Mouse (Mus musculus): Measurements from ENCODE around the gene Nedd8. TPM values are rescaled to one million over a fixed set of nuclear protein-coding genes. Genes with fewer than 3 reads are reported as not detected.
A peak's percentile ranks its signal among the peaks of the same experiment; 100 is the strongest.

Nedd8 gene
- 345 and 391 TPM in 2 replicates for total RNA-seq (2017)

GRCm38 (mm10) chr14:55671833-55672740 is at the start of gene Nedd8, which contains the start of gene Gmpr2:
Gene Nedd8, minus strand, starts transcription at chr14:55672124.
Gene Gmpr2, plus strand, starts transcription at chr14:55671941.
- peak; percentile 99 for ATAC-seq (replicated peaks; ENCODE audit: low read depth, poor library complexity, severe bottlenecking)

GRCm38 (mm10) chr14:55721076-55721475 is 49.2 kb upstream of the Nedd8 start:
- ATAC-seq (replicated peaks; ENCODE audit: low read depth, poor library complexity, severe bottlenecking) = no peak

GRCm38 (mm10) chr14:55720666-55721065 is 48.7 kb upstream of the Nedd8 start:
- ATAC-seq (replicated peaks; ENCODE audit: low read depth, poor library complexity, severe bottlenecking) = no peak

- ATAC-seq (replicated peaks; ENCODE audit: low read depth, poor library complexity, severe bottlenecking) = no peak
Observed at GRCm38 (mm10) chr14:55719737-55720136, 47.8 kb upstream of the Nedd8 start.

GRCm38 (mm10) chr14:55716884-55717283 is 45.0 kb upstream of the Nedd8 start:
- ATAC-seq (replicated peaks; ENCODE audit: low read depth, poor library complexity, severe bottlenecking) = no peak

- ATAC-seq (replicated peaks; ENCODE audit: low read depth, poor library complexity, severe bottlenecking) = no peak
Observed at GRCm38 (mm10) chr14:55716271-55716670, 44.3 kb upstream of the Nedd8 start.

GRCm38 (mm10) chr14:55714893-55715292 is 43.0 kb upstream of the Nedd8 start:
- ATAC-seq (replicated peaks; ENCODE audit: low read depth, poor library complexity, severe bottlenecking) = 0 out of 2 replicates have a peak, but pooled peaks have one; percentile 6

GRCm38 (mm10) chr14:55713729-55714122 is 41.8 kb upstream of the Nedd8 start, which contains the start of gene Tgm1:
Gene Tgm1, minus strand, starts transcription at chr14:55713926.
- no peak; the same call in none of the 2 replicates for ATAC-seq (replicated peaks; ENCODE audit: low read depth, poor library complexity, severe bottlenecking)

- peak; percentile 90 for ATAC-seq (replicated peaks; ENCODE audit: low read depth, poor library complexity, severe bottlenecking)
Observed at GRCm38 (mm10) chr14:55713007-55713728, 41.2 kb upstream of the Nedd8 start.

- no peak for ATAC-seq (replicated peaks; ENCODE audit: low read depth, poor library complexity, severe bottlenecking)
Observed at GRCm38 (mm10) chr14:55711786-55712185, 39.9 kb upstream of the Nedd8 start.

- ATAC-seq (replicated peaks; ENCODE audit: low read depth, poor library complexity, severe bottlenecking) = no peak
Observed at GRCm38 (mm10) chr14:55709509-55709908, 37.6 kb upstream of the Nedd8 start.

- no peak for ATAC-seq (replicated peaks; ENCODE audit: low read depth, poor library complexity, severe bottlenecking)
Observed at GRCm38 (mm10) chr14:55707397-55707796, 35.5 kb upstream of the Nedd8 start.

- ATAC-seq (replicated peaks; ENCODE audit: low read depth, poor library complexity, severe bottlenecking) = no peak
Observed at GRCm38 (mm10) chr14:55706051-55706600, 34.2 kb upstream of the Nedd8 start.

- ATAC-seq (replicated peaks; ENCODE audit: low read depth, poor library complexity, severe bottlenecking) = no peak
Observed at GRCm38 (mm10) chr14:55702761-55703160, 30.8 kb upstream of the Nedd8 start.

GRCm38 (mm10) chr14:55701131-55701530 is 29.2 kb upstream of the Nedd8 start:
- no peak for ATAC-seq (replicated peaks; ENCODE audit: low read depth, poor library complexity, severe bottlenecking)

GRCm38 (mm10) chr14:55697226-55697625 is 25.3 kb upstream of the Nedd8 start:
- peak; percentile 63 for ATAC-seq (replicated peaks; ENCODE audit: low read depth, poor library complexity, severe bottlenecking)

- no peak for ATAC-seq (replicated peaks; ENCODE audit: low read depth, poor library complexity, severe bottlenecking)
Observed at GRCm38 (mm10) chr14:55689433-55689832, 17.5 kb upstream of the Nedd8 start.

- no peak for ATAC-seq (replicated peaks; ENCODE audit: low read depth, poor library complexity, severe bottlenecking)
Observed at GRCm38 (mm10) chr14:55682118-55682493, 10.2 kb upstream of the Nedd8 start.

GRCm38 (mm10) chr14:55681160-55682117 is 9.5 kb upstream of the Nedd8 start, which contains the start of gene Tinf2:
Gene Tinf2, minus strand, starts transcription at chr14:55681820.
- ATAC-seq (replicated peaks; ENCODE audit: low read depth, poor library complexity, severe bottlenecking) = peak; percentile 94

Measured in common myeloid progenitor, adult 5-6 weeks (primary cell).